Mouse (Mus musculus): ENCODE measurements at regions not wholly inside any gene's neighbourhood (a gene's known extent, or its start where the extent isn't known, plus 50 kb on each side); places are given as distances from the start of the nearest gene placed in this dataset.

DNA sequence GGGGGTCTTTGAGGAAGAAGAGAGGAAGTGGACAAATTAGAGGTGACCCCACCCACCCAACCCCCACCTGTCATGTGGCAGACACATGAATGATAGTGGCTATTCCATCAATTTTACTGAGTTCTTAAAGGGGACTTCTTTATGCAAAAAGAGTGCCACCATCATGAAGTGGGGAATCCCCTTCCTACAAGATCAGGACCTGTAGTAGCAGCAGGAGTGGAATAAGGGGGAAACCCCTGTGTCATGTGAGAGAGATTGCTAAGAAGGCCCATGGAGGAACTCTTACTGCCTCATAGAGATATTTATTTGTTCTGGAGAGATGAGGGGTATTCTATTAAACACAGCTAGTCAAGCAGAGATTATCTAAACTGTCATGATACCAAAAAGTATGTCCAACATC, 393.4 kb upstream of the Atp11b start:
- ATAC-seq (ENCODE audit: low TSS enrichment), result no peak

- ATAC-seq (ENCODE audit: low TSS enrichment), result no peak
Measured at GRCm38 (mm10) chr3:35361086-35361485, 392.8 kb upstream of the Atp11b start.

DNA sequence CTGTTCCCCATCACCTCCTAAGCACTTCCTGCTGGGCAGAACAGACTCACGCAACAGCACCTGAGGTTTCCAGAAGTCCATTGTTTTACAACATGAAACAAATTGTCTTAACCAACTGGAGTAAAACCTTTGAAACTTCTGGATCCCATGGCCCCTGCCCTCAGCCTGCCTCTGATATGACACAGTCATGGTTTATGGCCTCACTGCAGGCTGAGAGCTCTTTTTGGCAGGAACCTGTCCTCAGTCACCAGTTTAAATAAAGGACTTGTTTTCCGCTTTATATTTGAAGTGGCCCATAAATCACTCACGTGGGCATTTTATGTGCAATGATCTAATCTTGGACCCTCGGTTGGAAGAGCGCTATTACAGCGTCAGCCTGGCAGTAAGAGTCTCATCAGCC, 388.5 kb upstream of the Atp11b start:
- ATAC-seq (ENCODE audit: low TSS enrichment), result no peak

DNA sequence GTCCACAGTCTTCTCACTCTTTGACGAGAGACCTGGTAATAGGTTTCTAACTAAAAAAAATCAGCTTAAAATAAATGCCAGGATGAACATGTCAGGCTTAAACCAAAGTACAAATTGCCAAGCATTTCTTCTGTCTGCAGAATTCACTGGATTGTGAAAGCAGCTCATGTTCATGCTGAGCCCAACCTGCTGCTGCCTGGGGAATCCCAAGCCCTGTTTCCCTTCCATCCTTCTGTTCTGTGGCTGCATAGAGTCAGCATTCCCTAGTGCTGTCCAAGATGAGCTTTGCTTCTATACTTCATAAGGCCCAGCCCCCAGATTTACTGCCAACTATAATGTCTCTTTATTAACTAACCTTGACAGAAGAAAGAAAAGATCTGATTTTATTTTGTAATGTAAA, 381.6 kb upstream of the Atp11b start:
- no peak for ATAC-seq (ENCODE audit: low TSS enrichment)

DNA sequence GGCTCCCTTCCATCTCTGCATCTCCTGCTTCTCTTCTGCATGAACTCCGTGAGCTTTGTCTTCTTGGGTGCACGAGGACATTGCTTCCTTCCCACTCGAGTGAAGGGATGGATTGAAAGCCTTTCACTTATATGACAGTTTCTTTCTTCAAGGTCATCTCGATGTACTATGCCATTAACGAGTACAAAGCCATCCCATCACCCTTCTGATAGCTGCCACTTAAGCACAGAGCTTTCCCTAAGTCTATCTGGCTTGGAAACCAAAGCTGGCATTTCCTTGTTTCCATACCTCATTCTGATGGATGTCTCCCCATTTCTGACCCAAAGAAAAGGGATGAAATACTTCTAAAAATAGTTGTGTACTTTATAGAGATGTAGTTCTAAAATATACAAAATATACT, 366.5 kb upstream of the Atp11b start:
- ATAC-seq (ENCODE audit: low TSS enrichment), result no peak

DNA sequence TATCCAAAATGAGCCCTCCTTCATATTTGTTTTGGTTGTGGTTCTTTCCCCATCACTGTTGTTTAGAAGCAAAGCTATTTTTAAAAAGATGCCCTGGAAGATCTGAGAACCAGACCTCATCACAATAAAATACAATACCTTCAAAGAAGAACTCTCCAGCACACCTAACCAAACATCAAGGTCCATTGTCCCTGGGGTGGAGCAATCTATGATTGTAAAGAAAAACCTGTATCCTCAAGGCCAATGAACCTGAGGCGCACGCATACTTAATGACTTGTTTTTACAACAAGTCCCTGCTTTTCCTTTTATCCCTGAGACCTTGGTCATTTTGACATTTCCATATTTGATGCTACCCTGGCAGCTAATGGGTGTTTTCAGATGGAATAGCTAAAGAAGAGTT, 361.2 kb upstream of the Atp11b start:
- no peak for ATAC-seq (ENCODE audit: low TSS enrichment)

- no peak for ATAC-seq (ENCODE audit: low TSS enrichment)
Measured at GRCm38 (mm10) chr3:35400213-35400612, 353.7 kb upstream of the Atp11b start.

DNA sequence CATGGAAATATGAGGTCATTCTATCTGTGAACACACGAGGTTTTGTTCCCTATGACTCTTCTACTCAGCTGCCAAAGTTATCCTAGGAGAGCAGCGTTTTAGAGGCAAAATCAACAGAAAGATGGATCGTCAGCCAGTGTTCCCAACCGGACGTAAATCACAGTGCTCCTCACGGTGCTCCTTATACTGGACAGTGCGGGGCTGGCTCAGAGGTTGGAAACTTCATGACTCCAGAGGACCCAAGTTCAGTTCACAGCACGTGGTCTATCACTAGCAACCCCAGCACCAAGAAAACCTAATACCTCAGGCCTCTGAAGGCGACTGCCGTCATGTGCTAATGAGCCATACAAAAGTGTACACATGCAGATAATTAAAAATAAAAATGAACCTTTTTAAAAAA, 351.2 kb upstream of the Atp11b start:
- no peak for ATAC-seq (ENCODE audit: low TSS enrichment)

GRCm38 (mm10) chr3:35403952-35404351, 350.0 kb upstream of the Atp11b start:
- ATAC-seq (ENCODE audit: low TSS enrichment), result no peak

DNA sequence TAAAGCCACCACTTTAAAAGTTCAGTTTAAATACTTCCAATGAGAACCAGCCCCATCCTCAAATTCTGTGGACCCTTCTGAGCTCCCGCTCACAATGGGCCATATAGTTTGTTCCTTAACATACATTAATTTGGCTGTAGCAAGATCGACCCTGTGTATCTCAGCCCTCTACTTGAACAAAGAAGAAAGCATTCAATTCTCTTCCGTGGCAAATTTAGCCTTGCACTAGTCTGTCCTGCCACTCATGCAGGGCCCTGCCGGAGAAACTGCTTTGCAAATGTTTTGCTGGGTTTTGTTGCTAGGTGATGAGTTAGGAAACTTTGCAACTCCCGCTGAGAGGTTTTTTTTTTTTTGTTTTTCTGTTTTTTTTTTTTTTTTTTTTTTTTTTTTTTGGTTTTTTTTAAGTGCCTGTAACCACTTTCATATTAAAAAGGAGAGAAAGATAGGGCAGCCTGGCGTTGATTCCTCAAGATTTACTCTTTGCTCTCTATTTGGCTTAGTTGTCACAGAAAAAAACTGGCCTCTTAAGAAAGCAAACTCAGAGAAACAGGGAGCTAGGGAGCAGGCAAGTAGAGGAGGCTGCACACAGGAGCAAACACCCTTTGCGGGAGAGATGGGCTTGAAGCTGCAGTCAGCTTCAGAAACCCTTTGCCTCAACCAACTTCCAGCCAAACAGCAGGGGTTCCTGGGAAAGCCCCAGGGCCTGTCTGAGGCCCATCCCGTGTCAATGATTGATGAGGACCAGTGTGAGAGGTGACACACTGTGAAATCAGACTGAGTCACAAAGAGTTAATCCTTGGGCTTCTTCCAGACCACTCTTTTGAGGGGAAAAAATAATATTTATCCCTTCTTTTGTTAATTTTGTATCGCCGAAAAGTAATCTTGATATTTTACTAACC, 349.2 kb upstream of the Atp11b start:
- ATAC-seq (ENCODE audit: low TSS enrichment), result no peak

- ATAC-seq (ENCODE audit: low TSS enrichment), result peak; percentile 76; the same call in 1 of the 2 replicates
Measured at GRCm38 (mm10) chr3:35405621-35406079, 348.3 kb upstream of the Atp11b start.

DNA sequence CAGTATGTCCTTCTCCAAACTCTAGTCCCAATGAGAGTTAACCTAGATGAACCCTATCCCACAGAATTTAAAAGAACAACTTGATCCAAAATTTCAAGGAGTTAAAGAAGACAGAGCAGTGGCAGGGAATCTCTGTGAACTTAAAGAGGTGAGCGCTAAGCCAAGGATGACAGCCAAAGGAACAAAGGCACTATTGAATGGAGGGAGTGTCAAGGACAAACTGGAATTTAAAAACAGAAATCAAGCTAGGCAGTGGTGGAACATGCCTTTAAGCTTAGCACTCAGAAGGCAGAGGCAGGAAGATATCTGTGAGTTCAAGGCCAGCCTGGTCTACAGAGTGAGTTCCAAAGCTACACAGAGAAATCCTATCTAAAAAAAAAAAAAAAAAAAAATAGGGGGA, 316.2 kb upstream of the Atp11b start:
- ATAC-seq (ENCODE audit: low TSS enrichment), result no peak

DNA sequence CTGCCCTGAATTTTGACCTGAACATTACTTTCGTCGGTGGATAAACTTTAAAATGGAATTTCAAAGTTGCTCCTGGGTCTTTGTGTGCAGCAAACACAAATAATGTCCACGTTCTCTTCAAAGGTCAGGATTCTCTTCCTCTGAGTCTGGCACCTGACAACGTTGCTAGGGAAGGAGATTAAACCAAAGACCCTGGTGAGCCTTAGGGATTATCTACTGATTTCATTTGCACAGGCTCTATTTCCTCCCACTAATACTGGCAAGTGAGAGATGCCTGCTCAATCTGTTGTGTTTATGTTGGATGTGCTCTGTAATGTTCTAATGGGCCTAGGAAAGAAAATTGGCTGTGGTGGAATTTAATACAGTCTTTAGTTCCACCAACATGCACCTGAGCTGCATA, 291.0 kb upstream of the Atp11b start:
- no peak for ATAC-seq (ENCODE audit: low TSS enrichment)

GRCm38 (mm10) chr3:35464212-35464911, 289.5 kb upstream of the Atp11b start:
- no peak for ATAC-seq (ENCODE audit: low TSS enrichment)

DNA sequence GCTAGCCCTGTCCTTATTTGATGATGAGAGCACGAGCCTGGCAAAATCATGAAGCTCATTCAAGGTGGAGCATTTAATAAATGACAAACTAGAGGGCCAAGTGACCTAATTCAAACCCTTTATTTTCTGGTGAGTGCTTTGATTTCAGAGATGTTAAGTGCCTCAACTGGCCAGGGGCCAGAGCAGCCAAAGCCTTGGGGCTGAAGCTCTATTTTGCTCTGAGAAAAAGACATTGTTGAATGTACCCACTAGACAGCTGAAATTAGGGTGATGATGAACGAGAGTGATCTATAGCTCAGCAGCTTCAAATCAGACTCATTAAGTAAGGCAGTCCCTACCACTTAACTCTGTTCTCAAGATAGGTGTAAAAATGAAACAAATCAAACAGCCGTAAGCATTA, 287.9 kb upstream of the Atp11b start:
- ATAC-seq (ENCODE audit: low TSS enrichment), result no peak

DNA sequence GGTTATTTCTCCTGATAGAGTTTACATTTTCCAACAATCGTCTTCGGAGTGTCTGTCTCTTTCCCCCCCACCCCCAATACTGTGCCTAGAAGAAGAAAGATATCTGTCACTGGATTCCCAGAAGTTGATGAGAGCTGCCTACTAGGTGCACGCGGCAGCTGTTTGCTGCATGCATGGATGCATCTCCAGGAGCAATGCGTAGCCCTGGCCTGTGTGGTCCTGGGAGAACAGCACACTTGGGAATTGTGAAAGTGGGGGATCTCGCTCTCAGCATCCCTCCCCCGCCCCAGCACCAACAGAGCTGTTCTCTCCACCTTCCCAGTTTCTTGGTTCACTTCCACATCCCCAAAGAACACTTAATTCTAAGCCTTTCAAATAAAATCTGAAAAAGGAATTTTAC, 280.6 kb upstream of the Atp11b start:
- no peak for ATAC-seq (ENCODE audit: low TSS enrichment)

- ATAC-seq (ENCODE audit: low TSS enrichment), result no peak
Measured at GRCm38 (mm10) chr3:35474361-35474760, 279.5 kb upstream of the Atp11b start.

GRCm38 (mm10) chr3:35475326-35475725, 278.6 kb upstream of the Atp11b start:
- ATAC-seq (ENCODE audit: low TSS enrichment), result no peak

GRCm38 (mm10) chr3:35480714-35481695, 272.9 kb upstream of the Atp11b start:
- ATAC-seq (ENCODE audit: low TSS enrichment), result no peak

- ATAC-seq (ENCODE audit: low TSS enrichment), result 0 out of 2 replicates have a peak, but pooled peaks have one; percentile 54
Measured at GRCm38 (mm10) chr3:35481841-35482240, 272.1 kb upstream of the Atp11b start.

- ATAC-seq (ENCODE audit: low TSS enrichment), result peak; percentile 91
Measured at GRCm38 (mm10) chr3:35482296-35482695, 271.6 kb upstream of the Atp11b start.

DNA sequence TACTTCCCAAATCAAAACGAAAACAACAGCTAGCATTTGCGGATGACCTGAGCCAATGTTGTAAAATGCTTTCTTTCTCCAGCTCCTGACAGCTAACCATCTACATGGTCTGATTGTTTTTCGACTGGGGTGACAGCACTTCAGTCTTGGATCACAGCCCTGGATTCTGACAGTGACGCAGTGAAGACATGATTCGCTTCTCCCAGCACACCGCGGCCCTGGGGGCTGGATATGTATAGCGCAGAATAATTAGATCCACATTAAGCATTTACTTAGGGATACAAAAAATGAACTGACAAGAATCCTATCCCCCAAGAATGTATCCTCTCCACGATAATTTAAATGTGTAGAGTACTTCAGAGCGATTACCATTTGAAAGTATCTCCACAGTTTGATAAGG, 271.1 kb upstream of the Atp11b start:
- no peak for ATAC-seq (ENCODE audit: low TSS enrichment)
